Mouse (Mus musculus) liver, postnatal 0 days (tissue): ENCODE measurements around the gene Rbms3.

ENCODE experiments used
- CTCF ChIP-seq: sonication (generic); IDR thresholded peaks from 2 replicates; pipeline ENCODE4 v1.5.1; 2016; ENCODE audit warnings: antibody characterized with exemption, low read depth
- EP300 ChIP-seq: IDR thresholded peaks from 2 replicates; pipeline ENCODE4 v1.6.1; 2016; ENCODE audit warnings: antibody characterized with exemption, low read depth, mild to moderate bottlenecking

DNA sequence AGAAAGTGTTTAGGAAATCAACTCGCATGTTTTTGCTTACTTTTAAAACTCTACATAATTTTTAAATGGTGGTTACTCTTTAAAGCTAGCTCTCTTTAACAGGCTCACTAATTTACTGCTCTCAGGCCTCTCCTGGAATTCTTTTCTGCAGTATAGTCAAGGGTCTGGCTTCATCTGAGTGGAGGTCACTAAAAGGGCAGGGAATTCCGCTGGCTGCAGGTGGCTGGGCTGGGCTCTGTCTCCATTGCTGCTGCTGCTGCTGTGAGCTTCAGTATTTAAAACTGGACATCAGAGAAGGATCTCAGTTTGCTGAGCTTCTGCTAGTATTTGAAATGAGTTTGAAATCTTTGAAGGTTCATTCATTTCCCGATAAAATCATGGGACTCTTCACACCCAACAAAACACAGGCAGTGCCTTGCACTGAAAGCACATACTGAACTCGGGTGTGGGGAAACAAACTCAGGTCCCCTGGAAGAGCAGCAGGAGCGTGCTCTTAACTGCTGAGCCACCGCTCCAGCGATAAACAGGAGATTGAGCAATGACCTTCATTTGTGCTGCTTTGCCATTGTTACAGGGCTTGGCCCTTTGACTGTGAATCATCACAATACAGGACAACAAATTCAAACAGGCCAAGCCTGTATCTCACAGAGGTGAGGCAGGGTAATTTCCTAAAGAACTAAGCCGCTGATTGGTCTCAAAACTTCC is 990.0 kb downstream of the Rbms3 start:
- TF ChIP-seq CTCF (no peak), EP300 (no peak)
